Mouse (Mus musculus): ENCODE results near the gene Slc47a2.
"Not testable (repeated sequence)": the region's sequence is repeated elsewhere in the genome, so short reads cannot be mapped to it uniquely, and the experiment has no call there.

Gene Slc47a2

GRCm38 (mm10) chr11:61340374-61340773 lies 2.3 kb downstream of the Slc47a2 start:
- no peak for DNase-seq

- DNase-seq = peak; percentile 58
These were observed 5.1 kb downstream of the Slc47a2 start for GRCm38 (mm10) chr11:61337586-61337985.

GRCm38 (mm10) chr11:61320904-61321687 lies 21.6 kb downstream of the Slc47a2 start:
- DNase-seq = no peak

- DNase-seq = no peak
These were observed 22.6 kb downstream of the Slc47a2 start for GRCm38 (mm10) chr11:61319923-61320567.

GRCm38 (mm10) chr11:61319233-61319922 lies 23.3 kb downstream of the Slc47a2 start:
- no peak for DNase-seq

- DNase-seq = no peak
These were observed 25.8 kb downstream of the Slc47a2 start for GRCm38 (mm10) chr11:61316864-61317263.

- DNase-seq = peak; percentile 65
These were observed 32.3 kb downstream of the Slc47a2 start for GRCm38 (mm10) chr11:61310321-61310720.

GRCm38 (mm10) chr11:61309831-61310230 lies 32.8 kb downstream of the Slc47a2 start:
- DNase-seq = peak; percentile 82

GRCm38 (mm10) chr11:61307795-61308194 lies 34.9 kb downstream of the Slc47a2 start:
- DNase-seq = no peak

- DNase-seq = peak; percentile 84
These were observed 37.3 kb downstream of the Slc47a2 start for GRCm38 (mm10) chr11:61305377-61305776.

GRCm38 (mm10) chr11:61304535-61304934 lies 38.1 kb downstream of the Slc47a2 start:
- not testable (repeated sequence) for DNase-seq

- no peak for DNase-seq
These were observed 41.8 kb downstream of the Slc47a2 start for GRCm38 (mm10) chr11:61300716-61301392.

GRCm38 (mm10) chr11:61300205-61300604 lies 42.5 kb downstream of the Slc47a2 start:
- DNase-seq = no peak

- no peak for DNase-seq
These were observed 44.8 kb downstream of the Slc47a2 start for GRCm38 (mm10) chr11:61297901-61298300.

GRCm38 (mm10) chr11:61297326-61297725 lies 45.3 kb downstream of the Slc47a2 start:
- DNase-seq = no peak

- no peak for DNase-seq
These were observed 46.1 kb downstream of the Slc47a2 start for GRCm38 (mm10) chr11:61296556-61296955.

GRCm38 (mm10) chr11:61295556-61295955 lies 47.1 kb downstream of the Slc47a2 start:
- DNase-seq = no peak

GRCm38 (mm10) chr11:61294431-61294830 lies 48.2 kb downstream of the Slc47a2 start:
- DNase-seq = no peak

GRCm38 (mm10) chr11:61293251-61293650 lies 49.4 kb downstream of the Slc47a2 start:
- DNase-seq = no peak

GRCm38 (mm10) chr11:61284323-61284722 lies 58.3 kb downstream of the Slc47a2 start:
- DNase-seq = no peak

GRCm38 (mm10) chr11:61283414-61284049 lies 59.1 kb downstream of the Slc47a2 start:
- no peak for DNase-seq

GRCm38 (mm10) chr11:61278445-61279077 lies 64.1 kb downstream of the Slc47a2 start:
- no peak for DNase-seq

Measured in thymus, postnatal 14 days (tissue).